8 mouse cellular contexts compared by ENCODE assay signal in the genomic region with DNA sequence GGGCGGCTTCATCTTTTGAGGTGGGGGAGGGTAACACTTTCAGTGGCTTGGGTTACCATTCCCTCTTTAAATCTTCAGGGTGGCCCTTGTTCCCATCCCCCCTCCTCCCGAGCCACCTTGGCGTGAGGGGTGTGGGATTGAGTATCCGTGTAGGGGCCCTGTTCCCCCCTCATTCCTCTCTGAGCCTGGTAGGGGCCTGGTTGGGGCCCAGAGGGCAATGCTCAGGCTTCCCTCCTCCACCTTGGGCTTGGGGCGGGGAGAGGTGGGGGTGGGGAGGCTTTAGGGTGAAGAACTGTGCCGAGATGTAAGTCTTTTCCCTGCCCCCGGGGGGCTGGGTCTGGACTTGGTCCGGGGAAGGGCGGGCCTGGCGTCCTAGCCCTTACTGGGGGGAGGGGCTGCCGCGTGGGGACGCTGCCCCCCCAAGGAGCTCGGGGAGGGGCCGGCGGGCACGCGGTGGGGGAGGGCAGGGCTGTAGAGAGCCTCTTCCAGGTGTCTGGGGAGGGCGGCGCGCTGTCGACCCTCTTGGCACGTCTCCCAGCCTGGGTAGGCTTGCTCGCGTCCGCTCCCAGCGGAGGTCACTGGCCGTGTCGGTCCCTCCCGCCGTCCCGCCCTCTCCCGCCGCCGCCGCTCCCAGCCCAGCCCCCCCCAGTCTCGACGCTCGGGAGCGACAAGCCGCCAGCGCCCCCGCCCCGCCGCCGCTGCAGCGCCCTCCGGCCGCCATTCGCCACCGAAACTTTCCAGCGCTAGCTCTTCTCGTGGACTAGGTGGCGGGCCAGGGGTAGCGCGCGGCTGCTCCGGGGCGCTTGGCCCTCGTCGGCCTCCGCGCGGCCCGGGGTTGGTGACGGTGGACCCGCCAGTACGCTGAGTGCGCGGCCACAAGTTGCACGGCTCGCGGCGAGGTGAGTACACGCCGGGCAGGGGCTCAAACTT. TPM values are rescaled to one million over a fixed set of nuclear protein-coding genes. Genes with fewer than 3 reads are reported as not detected.
DNase-seq lines count a peak whose midpoint lies in the region; ATAC-seq lines count a peak whose summit lies in the region.

Gene Tbl1x (plus strand): TSS at position 643 of the 930 bp plus-strand sequence.

- DNase-seq in MN1 (ENCODE audit: low spot score) = peak; percentile 86
- DNase-seq in cerebellum, adult 8-10 months = peak; percentile 66
- DNase-seq in frontal cortex, postnatal 10 days (ENCODE audit: low spot score in 2 of 2) = peak; percentile 58 to 69
- peak; percentile 77 for DNase-seq in hindbrain, embryonic 11.5 days (ENCODE audit: low spot score)
- DNase-seq in layer of hippocampus, postnatal 36 days = peak; percentile 51 to 52
- peak; percentile 69 for DNase-seq in lung, postnatal 36 days
- DNase-seq in retina, postnatal 1 day = peak; percentile 93
- peak; percentile 34 to 53 for DNase-seq in urinary bladder, adult 18-20 months (ENCODE audit: low spot score in 2 of 2)

- WGBS in hindbrain, embryonic 11.5 days = 13% methylated on average over 17 of the region's 76 CpGs

- peak within 1 kb of the TSS; percentile 92 for H3K27ac ChIP-seq in hindbrain, embryonic 11.5 days (ENCODE audit: low read depth, low read length)

- peak; percentile 86 for ATAC-seq in hindbrain, embryonic 11.5 days (ENCODE audit: low FRiP score)

- H3K9me3 ChIP-seq in hindbrain, embryonic 11.5 days (ENCODE audit: control insufficient read depth, low read length) = no peaks in the 10 kb centered on the region

- H3K4me1 ChIP-seq in hindbrain, embryonic 11.5 days (replicated peaks; ENCODE audit: control insufficient read depth, insufficient read depth, low read length) = no peaks in the 10 kb centered on the region

- H3K4me2 ChIP-seq in hindbrain, embryonic 11.5 days (replicated peaks; ENCODE audit: low read depth, low read length) = peak within 1 kb of the TSS; percentile 49

- peak within 1 kb of the TSS; percentile 83 for H3K9ac ChIP-seq in hindbrain, embryonic 11.5 days (ENCODE audit: low read depth, low read length)

- no peaks in the 10 kb centered on the region for H3K27me3 ChIP-seq in hindbrain, embryonic 11.5 days (ENCODE audit: control insufficient read depth, insufficient read depth, low read length)

- H3K36me3 ChIP-seq in hindbrain, embryonic 11.5 days (ENCODE audit: control insufficient read depth, insufficient read depth, low read length) = no peaks in the 10 kb centered on the region

- H3K4me3 ChIP-seq in hindbrain, embryonic 11.5 days (ENCODE audit: low read depth, low read length) = peak within 1 kb of the TSS; percentile 62

RNA-seq across cellular contexts. Expression of gene Tbl1x, which starts in this region (rescaled TPM):
- 73.0 and 74.3 TPM in 2 replicates for polyA plus RNA-seq in hindbrain, embryonic 11.5 days (2014; fragmentation: Nextera tagmentation; extraction: Ambion mirVana)
- total RNA-seq in layer of hippocampus, postnatal 36 days (2021) = 10 to 100 TPM; 30.5 to 31.9 TPM

Comparison
In these comparisons a context has a peak if more than half of its experiments do, and no peak if none do; other contexts are left out.
1. Peak in every context shown above with its lines: DNase-seq, ATAC-seq, H3K4me3 ChIP-seq and H3K27ac ChIP-seq.